Mouse (Mus musculus): ENCODE results near the gene Cep44.

DNA sequence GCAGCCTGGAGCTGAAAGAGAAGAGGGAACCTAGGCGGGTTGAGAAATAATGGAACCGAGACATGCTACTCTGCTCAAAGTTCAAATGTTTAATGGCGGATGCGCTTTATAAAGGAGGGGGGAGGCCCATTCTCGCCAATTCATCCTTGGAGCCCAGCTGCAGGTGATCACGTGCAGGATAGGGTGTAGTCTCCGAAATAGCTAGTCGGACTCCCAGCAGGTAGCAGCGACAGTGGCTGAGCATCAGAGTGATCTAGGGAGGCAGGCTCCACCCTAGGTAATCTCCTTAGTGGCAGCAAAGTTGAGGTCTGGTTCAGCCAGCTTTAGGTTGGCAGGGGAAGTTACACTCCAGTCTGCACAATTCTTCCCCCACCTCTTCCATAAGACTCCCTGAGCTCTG is 16.0 kb upstream of the Cep44 start:
- TF ChIP-seq CTCF (IDR thresholded peaks at IDR 0.05; ENCODE audit: control insufficient read depth, insufficient read depth, insufficient replicate concordance, low read depth, low read length) (no peak), POLR2A (IDR thresholded peaks at IDR 0.05; ENCODE audit: control insufficient read depth, low read depth, low read length) (no peak)

All from testis, adult 2 months (tissue).